Mouse (Mus musculus) heart, adult 9 months (tissue): ENCODE results near the gene Tnpo3.
A peak's percentile ranks its signal among the peaks of the same experiment; 100 is the strongest.

Source experiments
- DNase-seq, 2 experiments: peaks; one replicate each; pipeline ENCODE4 v3.0.0; 2022; ENCODE audit warnings: low spot score in 2 of 2

Gene Tnpo3

DNA sequence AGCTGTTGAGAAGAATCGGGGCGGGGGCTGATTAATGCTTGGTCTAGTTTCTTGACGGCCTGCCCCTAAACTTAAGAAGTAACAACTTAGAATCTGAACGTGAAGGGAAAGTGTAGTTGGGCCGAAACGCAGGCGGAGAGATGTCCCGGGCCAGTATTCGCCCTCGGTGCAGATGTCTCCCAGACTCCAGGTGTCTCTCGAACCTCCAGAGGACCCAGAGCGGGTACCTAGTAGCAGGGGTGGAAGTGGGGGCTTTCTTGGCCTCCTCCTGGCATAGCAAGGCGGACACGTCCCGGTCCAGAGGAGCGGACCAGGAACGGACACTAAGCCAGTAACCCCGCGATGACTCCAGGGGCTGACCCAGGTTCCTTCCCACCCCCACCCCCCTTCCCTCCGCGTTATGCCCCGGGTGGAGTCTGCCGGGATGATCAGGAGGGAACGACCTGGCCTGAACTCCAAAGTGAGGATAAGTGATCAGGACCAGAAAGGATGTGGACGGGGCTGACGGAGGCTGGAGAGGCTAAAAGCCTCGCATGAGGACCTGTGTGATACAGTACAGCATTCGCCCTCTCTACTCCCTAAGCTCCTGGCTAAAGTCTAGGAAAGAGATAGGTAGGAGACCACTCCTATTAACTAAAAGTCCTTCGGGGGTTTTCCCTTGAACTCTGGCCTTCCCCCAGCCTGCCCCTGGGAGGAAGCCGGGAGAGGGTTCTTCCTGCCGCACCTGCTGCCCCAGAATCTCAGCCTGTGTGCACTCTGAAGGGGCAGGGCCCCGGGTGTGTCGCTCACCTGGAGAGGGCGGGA is 82.1 kb downstream of the Tnpo3 start:
- no peak for DNase-seq

DNA sequence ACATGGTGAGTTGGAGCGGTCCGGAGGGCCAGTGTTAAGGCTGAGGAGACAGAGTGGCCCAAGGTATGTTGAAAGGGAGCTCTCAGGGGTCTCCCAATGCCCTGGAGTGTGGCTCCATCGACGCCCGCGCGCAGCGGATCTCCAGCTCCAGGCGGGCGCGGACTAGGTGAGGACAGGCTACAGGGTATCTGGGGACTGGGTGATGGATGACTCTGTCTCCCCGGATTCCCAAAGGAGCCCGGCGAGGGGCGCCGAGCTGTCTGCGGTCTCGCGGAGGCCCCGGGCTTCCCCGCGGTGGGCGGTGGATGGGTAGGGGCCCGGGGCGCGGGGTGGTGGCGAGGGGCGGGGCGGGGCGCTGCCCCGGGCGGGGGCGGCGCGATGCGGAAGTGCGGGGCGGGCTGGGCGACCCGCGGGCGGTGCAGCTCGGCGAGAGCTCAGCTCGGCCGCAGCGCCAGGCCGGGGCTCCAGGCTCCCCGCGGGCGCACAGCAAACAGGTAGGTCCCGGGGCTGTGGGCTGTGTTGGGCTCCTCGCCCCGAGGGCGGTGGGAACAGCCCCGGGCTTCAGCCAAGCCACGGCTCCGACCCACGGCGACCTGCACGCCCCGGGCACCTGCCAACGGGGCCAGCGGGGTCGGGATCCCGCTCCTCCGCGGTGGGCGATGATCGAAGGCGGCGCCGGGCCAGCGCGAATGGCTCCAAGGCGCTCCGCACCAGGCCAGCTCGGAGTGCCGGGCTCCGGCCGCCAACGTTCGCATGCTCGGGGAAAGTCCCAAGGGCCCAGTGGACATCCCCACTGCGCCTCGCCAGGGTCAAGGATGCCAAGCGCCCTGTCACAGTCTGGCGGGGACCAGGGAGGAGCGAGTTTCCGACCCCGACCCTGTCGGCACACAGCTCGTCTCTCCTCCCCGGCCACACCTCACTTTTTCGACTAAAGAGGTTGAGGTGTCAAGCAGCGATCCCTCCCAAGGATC is 83.1 kb downstream of the Tnpo3 start, which contains the start of gene Irf5:
Irf5 (plus strand) TSS at position 345 of the 971 bp plus-strand sequence.
- DNase-seq, result no peak

- DNase-seq, result no peak
Measured at GRCm38 (mm10) chr6:29525256-29525655, 84.4 kb downstream of the Tnpo3 start.

DNA sequence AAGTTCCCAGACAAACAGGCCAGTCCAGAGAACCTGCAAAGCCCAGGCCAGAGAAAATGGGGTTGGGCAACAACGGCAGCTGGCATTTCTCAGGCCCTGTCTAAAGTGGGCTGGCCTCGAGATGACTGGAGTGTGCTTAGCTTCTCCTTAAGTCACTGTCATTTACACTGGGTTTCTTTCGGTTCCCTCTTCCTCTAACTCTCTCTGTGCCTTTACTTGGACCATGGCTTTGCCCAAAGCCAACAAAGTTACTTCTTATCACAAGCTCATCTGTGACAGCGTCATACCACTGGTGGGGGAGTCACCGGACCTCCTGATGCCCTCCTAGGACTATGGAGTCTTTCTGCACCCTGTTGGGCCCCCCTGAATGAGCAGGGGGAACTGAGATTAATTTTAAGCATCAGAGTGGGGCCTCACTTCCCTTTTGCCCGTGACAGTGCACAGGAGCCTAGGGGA is 85.6 kb downstream of the Tnpo3 start:
- peak; percentile 63 to 70 for DNase-seq

DNA sequence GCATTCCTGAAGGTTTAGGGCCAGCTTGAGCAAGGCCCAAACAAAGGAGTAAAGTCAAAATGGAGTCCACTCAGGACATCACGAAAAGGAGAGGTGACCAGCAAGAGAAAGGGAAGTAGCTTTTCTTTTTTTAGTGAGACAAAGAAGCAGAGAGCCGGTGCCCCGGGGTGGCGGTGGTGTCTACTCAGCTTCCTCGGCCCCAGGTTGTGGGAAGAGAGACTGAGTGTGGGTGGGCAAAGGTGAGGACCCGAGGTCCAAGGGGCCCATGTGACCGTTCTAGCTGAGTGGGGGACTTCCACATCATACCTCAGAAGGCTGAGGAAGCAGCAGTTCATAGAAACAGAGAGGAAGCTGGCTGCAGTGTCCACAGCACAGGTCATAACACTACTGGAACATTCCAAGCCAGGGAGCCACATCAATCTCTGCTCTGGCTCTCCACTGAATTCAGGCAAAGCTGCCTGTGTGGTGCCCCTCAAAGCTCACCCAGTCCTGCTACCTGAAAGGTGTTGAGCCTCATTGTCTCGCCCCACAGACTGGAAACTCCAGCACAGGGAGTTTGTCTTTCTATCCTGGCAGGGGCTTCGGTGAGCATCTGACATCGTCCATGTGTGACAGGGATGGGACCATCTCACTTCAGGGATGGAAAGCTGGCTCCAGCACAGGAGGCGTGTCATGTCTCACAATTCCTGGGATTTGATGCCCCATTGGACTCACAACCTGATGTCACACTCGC is 86.2 kb downstream of the Tnpo3 start:
- no peak for DNase-seq

DNA sequence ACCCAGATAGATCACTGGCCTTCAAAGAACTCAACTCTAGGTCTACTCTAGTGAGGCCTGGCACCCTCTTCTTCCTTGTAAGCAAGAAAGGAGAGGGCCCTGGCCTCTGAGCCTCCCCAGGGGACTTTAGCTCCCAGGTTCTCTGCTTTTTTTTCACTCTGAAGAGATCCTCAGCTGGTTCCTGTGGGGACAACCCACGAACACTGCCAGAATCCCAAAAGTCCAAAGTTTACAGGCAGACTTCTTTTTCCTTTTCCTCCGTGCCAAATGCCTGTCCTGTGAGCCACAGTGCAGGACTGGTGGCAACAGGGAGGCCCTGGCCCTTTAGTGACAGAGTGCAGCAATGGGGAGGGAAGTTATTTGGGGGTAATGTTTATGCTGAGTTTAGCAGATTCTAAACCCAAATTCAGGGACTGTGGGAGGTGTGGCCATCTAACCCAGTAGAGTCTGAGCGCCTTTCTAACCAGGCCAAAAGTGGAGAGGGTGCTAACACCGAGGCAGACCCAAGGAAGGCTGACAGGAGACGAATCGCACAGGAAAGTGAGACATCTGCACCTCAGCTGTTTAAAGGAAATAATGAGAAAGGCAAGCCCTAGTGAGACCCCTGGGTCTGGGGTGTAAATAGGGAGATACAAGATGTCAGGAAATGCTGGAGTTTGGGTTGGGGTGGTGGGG is 86.9 kb downstream of the Tnpo3 start:
- no peak for DNase-seq

- DNase-seq, result peak; percentile 49 to 63
Measured at GRCm38 (mm10) chr6:29517139-29517538, 92.5 kb downstream of the Tnpo3 start.

DNA sequence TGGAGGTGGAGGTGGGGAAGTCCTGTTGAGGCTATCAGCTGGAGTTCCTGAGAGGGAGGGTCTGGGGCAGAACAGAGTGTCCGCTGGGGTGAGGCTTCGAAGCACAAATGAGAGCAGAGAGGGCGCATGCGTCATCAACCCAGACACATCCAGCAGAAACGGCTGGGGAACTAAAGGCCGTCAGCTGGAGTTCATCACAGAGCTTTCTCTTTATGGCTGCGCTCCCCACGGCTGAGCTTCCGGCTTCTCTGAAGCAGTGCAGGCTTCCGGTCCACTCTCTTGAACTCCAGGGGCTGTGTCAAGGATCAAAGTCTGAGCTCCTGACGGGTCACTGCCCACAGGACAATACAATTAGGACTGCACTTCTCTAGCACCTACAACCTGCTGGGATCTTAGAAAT is 96.4 kb downstream of the Tnpo3 start:
- DNase-seq, result peak; percentile 56 to 61

GRCm38 (mm10) chr6:29509086-29509485 is 100.6 kb downstream of the Tnpo3 start:
- DNase-seq, result peak; percentile 55 to 61

GRCm38 (mm10) chr6:29507447-29508309 is 102.0 kb downstream of the Tnpo3 start, which contains the start of gene Kcp:
Gene Kcp (minus strand): TSS chr6:29507952.
- no peak for DNase-seq

- no peak for DNase-seq
Measured at GRCm38 (mm10) chr6:29506834-29507233, 102.9 kb downstream of the Tnpo3 start.

DNA sequence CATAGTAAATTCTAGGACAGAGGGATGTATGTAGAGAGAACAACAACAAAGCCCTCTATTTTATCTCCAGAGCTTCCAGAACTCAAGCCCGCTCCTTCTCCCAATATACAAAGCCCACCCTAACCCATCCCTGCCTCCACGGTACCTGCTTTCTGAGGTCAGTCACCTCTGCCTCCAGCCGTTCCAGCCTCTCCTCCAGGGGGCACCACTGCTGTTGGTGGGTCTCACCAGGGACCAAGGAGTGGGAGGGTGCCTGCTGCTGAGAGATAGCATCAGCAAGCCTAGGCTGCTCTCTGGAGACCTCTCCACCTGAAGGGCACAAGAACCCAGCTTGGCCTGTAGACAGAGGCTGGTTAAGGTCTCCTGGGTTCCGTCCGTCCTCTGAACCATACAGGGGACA is 104.2 kb downstream of the Tnpo3 start:
- no peak for DNase-seq

DNA sequence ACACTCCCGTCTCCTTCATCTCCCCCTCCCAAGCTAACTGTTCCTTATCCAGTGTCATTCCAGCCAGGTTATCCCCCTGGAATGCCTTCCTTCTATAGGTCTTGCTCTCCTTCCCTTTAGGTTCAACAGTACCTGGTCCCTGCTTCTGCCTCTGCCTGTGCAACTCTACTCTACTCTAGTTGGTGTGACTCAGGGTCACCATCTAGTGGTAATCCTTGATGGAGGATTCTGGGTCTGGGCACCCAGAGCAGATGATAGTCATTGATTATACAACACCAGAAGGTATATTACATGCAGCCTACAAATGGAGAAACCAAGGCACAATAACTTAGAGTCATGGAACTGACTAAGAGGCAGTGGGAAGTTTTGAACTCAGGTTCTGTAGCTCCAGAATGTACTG is 108.1 kb downstream of the Tnpo3 start:
- no peak for DNase-seq

DNA sequence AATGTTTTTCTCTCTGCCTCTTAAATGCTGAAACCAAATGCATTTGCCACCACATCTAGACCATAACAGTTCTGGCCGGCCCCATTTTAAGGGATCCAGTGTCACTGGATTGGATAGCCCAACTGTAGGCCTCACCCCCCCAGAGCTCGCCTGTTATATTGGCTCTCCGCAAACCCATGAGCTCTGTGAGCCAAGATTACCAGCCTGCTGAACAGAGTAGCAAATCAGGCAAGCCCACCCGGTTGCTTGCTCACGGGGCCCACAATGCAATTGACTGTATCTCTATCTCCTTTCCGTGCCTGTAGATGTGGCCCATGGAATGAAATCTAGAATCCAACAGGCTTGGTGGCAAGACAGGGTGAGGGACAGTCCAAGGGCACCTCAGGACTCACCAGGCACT is 108.9 kb downstream of the Tnpo3 start:
- DNase-seq, result no peak

GRCm38 (mm10) chr6:29500177-29500576 is 109.5 kb downstream of the Tnpo3 start:
- no peak for DNase-seq

DNA sequence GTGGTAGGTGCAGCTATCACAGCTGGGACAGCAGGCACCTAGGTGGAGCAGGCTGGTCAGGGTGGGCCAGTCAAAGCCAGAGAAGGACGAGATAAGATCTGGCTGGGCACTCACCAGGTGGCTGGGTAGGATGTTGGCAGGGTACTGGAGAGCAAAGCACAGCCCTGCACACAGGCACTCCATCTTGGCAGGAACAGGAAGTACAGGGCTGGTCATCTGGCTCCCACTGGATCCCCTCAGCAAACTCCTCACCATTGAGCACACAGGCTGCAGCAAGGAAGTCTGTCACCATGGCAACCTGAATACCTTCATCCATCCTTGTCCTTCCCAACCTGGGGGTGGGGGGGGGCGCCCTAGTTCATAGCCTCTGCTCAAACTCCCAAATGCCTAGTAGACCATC is 111.9 kb downstream of the Tnpo3 start:
- no peak for DNase-seq

GRCm38 (mm10) chr6:29496270-29496669 is 113.4 kb downstream of the Tnpo3 start:
- DNase-seq, result no peak

- DNase-seq, result no peak
Measured at GRCm38 (mm10) chr6:29494101-29494500, 115.6 kb downstream of the Tnpo3 start.
